Mouse (Mus musculus) thymus, adult 2 months (tissue): ENCODE data around the gene Gramd1a. TPM values are rescaled to one million over a fixed set of nuclear protein-coding genes. Genes with fewer than 3 reads are reported as not detected.

Source experiments
- DNase-seq: peaks from one replicate; pipeline ENCODE4 v3.0.0; 2021
- H3K27ac ChIP-seq: fragments of 200-500 bp; 2 replicates; pipeline ENCODE4 v1.5.1; 2012; ENCODE audit warnings: low read length, control low read depth; ENCODE audit not compliant: control insufficient read depth, insufficient read depth
- H3K27me3 ChIP-seq: fragments of 200-500 bp; 2 replicates; pipeline ENCODE4 v1.6.1; 2012; ENCODE audit warnings: mild to moderate bottlenecking, low read length, moderate library complexity, mixed read lengths; ENCODE audit not compliant: control insufficient read depth, insufficient read depth
- H3K36me3 ChIP-seq: fragments of 200-500 bp; 2 replicates; pipeline ENCODE4 v1.6.1; 2012; ENCODE audit warnings: mild to moderate bottlenecking, low read length, moderate library complexity; ENCODE audit not compliant: control insufficient read depth, insufficient read depth
- H3K4me1 ChIP-seq: fragments of 200-500 bp; replicated peaks from 2 replicates; pipeline ENCODE4 v1.6.1; 2012; ENCODE audit warnings: low read length; ENCODE audit not compliant: control insufficient read depth, insufficient read depth
- H3K4me3 ChIP-seq: fragments of 200-500 bp; 2 replicates; pipeline ENCODE4 v1.5.1; 2012; ENCODE audit warnings: mild to moderate bottlenecking, low read length, control low read depth, moderate library complexity; ENCODE audit not compliant: control insufficient read depth, insufficient read depth
- CTCF ChIP-seq: fragments of 200-500 bp; IDR thresholded peaks from 2 replicates; pipeline ENCODE4 v1.5.1; 2012; ENCODE audit warnings: mild to moderate bottlenecking, control low read depth, low read length, moderate library complexity, borderline replicate concordance; ENCODE audit not compliant: control insufficient read depth, poor library complexity, insufficient read depth; ENCODE audit errors: extremely low read depth
- POLR2A ChIP-seq: fragments of 200-500 bp; IDR thresholded peaks from 2 replicates; pipeline ENCODE4 v1.6.1; 2012; ENCODE audit warnings: mild to moderate bottlenecking, low read length, control low read depth, moderate library complexity; ENCODE audit not compliant: control insufficient read depth, poor library complexity, insufficient read depth; ENCODE audit errors: extremely low read depth
- WGBS: fragments of 180-500 bp; shearing (Covaris S2); methylation state at CpG from one replicate; pipeline ENCODE4 v1.1.7; 2018; 5-methylcytosine and 5-hydroxymethylcytosine counted together
- polyA plus RNA-seq: library from polyadenylated mRNA; depleted of rRNA; stranded (reverse); fragments of >200 nt; gene quantifications from 2 replicates; pipeline ENCODE4 v1.2.3, GENCODE M21; 2012

Gene Gramd1a
- polyA plus RNA-seq, 1 experiment = 790 TPM

DNA sequence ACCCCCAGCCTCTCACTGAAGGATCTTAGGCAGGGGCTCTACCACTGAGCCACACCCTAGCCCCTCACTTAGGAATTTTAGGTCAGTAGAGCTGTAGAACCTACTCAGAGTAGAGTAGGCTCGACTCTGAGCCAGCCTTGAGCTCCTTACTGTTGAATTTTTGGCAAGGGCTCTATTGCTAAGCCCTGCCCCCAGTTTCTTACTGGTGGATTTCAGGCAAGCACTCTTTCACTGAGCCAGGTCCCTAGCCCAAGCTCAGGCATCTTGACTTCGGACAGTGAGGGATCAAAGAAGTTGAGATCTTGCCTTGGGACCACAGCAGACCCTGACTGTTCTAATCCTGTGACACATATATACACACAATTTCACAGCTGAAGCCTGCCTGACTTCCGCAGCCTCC lies 32.0 kb downstream of the Gramd1a start:
- peaks cover 9% of the 10 kb centered on the region for H3K27me3 ChIP-seq
- no peaks in the 10 kb centered on the region for H3K4me1 ChIP-seq
- H3K27ac ChIP-seq = no peak overlapping the region
- WGBS = 83% methylated on average over 3 of the region's 3 CpGs
- peaks cover 2% of the 10 kb centered on the region; the same call in 1 of the 2 replicates for H3K36me3 ChIP-seq
- no peak for DNase-seq
- no peak for TF ChIP-seq CTCF
- no peak for TF ChIP-seq POLR2A
- H3K4me3 ChIP-seq = no peak overlapping the region

DNA sequence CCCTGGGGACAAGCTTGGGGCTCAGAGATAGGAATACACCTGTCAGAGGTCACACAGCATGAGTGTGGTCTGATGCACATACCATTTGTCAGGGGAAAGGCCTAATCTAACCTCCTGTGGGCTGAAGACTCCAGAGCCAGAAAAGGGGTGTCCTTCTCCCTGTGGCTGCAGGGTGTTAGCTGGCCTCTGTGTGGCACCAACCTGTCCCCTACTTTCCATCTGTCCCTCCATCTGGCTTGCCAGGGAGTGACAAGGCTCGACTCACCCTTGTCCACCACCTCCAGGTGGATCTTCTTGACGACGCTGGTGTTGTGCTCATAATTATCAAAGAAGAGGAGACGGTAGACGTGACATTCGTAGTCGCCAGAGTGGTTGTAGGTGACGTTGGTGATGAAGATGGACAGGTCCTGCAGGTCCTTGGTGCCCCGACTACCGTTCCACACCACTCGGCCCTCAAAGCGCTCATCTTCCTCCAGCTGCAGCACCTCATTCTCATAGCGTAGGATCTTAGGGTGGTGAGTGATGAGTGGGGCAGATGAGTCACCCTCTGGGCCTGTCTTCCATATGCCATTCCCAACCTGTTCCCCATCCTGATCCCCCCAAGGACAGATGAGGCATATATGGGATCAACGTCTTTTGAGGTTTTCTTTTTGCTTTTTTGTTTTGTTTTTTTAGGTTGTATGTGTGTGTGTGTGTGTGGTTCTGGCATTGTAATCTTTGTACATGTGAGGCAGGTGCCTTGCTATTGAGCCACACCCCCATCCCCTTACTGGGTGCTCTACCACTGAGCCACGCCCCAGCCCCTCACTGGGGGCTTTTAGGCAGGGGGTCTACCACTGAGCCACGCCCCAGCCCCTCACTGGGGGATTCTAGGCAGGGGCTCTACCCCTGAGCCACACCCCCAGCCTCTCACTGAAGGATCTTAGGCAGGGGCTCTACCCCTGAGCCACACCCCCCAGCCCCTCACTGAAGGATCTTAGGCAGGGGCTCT lies 32.8 kb downstream of the Gramd1a start:
- WGBS = 93% methylated on average over 16 of the region's 16 CpGs
- DNase-seq = no peak
- no peak for TF ChIP-seq CTCF
- TF ChIP-seq POLR2A = no peak

DNA sequence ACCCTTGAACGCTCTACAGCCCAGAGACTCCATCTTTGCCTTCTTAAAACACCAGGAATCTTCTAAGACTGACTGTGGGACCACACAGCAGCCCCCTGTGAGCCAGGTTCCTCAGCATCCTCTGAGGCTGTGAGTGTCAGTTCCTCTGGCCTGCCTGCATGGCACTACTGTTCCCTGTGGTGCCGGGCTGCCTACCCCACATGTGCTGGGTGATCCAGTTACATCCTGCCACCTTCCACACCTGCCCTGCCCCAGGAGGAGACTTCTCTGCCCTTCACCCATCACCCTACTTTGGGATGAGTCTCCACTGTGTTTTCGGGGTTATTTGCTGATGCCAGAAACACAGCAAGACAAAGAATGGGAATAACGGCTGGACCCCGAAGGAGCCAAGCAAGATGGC lies 36.1 kb downstream of the Gramd1a start:
- Histone ChIP-seq H3K4me3 (no peak overlapping the region), H3K27ac (no peak overlapping the region), H3K4me1 (no peaks in the 10 kb centered on the region), H3K36me3 (no peaks in the 10 kb centered on the region), H3K27me3 (no peaks in the 10 kb centered on the region)
- DNase-seq = no peak
- no peak for TF ChIP-seq CTCF
- no peak for TF ChIP-seq POLR2A
- 96% methylated on average over 5 of the region's 5 CpGs for WGBS

More for the DNA sequence above, 32.8 kb downstream of the Gramd1a start:
- Histone ChIP-seq H3K27ac (no peak overlapping the region), H3K27me3 (peaks cover 9% of the 10 kb centered on the region), H3K4me3 (no peak overlapping the region), H3K4me1 (no peaks in the 10 kb centered on the region), H3K36me3 (no peaks in the 10 kb centered on the region)

DNA sequence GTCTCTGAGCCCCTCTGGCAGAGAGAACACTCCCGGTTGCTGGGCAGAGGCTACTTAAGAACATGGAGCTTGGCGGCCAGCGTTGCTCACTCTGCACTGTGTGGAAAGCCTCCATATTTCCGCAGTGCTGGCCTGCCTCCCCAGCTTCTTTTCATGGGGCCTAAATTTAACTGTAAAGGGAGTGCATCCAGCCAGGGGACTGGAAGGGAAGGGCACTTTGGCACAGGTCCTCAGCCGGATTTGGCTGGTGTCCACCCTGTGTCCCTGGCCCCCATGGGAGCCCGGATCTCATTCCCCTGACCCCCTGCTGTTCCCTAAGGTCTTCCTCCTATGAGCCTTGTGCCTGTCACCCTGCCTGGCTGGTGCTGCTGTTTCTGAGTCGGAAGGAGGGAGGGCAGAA lies 37.2 kb downstream of the Gramd1a start:
- Histone ChIP-seq H3K27me3 (no peaks in the 10 kb centered on the region), H3K4me1 (no peaks in the 10 kb centered on the region), H3K36me3 (no peaks in the 10 kb centered on the region), H3K4me3 (no peak overlapping the region), H3K27ac (no peak overlapping the region)
- 96% methylated on average over 7 of the region's 7 CpGs for WGBS
- no peak for TF ChIP-seq CTCF
- TF ChIP-seq POLR2A = no peak
- DNase-seq = no peak

DNA sequence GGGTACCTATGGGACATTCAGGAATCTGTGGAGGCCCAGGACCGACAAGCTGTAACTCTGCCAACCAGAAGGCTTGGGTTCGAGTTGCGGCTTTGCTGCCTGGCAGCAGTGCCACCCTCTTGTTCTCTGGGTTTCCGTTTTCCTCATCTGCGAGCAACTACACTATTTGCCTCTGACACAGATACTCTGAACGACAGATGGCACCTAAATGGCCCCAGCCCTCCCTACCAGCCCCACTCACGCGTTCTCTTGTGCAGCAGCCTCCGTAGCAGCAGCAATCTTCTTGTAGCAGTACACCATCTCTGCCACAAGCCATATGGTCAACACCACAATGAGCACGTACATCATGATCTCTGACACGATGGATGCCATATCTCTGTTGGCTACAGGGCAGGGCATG lies 38.2 kb downstream of the Gramd1a start:
- no peaks in the 10 kb centered on the region for H3K36me3 ChIP-seq
- TF ChIP-seq CTCF = no peak
- TF ChIP-seq POLR2A = no peak
- H3K27me3 ChIP-seq = no peaks in the 10 kb centered on the region
- no peaks in the 10 kb centered on the region for H3K4me1 ChIP-seq
- 93% methylated on average over 11 of the region's 11 CpGs for WGBS
- no peak for DNase-seq
- no peak overlapping the region for H3K4me3 ChIP-seq
- H3K27ac ChIP-seq = no peak overlapping the region

DNA sequence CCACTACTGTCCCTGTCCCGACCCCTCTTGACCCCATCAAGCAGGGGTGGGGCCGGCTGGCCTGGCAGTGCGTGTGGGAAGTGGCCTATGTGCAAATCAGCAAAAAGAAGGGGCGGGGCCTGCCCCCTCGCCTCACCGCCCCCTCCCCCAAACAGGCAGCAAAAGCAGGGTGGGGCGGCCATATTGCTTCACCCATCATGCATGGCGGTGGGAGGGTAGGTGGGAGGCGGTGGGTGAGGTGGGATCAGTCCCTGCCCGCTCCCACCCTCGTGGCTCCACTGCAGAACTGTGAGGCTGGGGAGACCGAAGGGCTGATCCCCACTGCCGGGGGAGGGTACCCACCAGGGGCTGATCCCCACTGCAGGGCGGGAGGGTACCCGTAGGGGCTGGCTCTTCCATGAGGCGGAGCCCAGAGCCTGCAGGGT lies 39.0 kb downstream of the Gramd1a start:
- Histone ChIP-seq H3K36me3 (no peaks in the 10 kb centered on the region), H3K27ac (no peak overlapping the region), H3K4me1 (no peaks in the 10 kb centered on the region), H3K27me3 (no peaks in the 10 kb centered on the region), H3K4me3 (no peak overlapping the region)
- TF ChIP-seq CTCF (no peak), POLR2A (no peak)
- 94% methylated on average over 16 of the region's 16 CpGs for WGBS
- DNase-seq = no peak
